Mouse (Mus musculus) mature B cell (primary cell): ENCODE measurements around the gene Mafg.
"Not testable (repeated sequence)": the region's sequence is repeated elsewhere in the genome, so short reads cannot be mapped to it uniquely, and the experiment has no call there.

Experiments used
- in situ Hi-C: fragments of 300-500 bp; cut with MboI; formaldehyde crosslinking; loops from 2 replicates; pipeline ENCODE4 v1.14.3; 2019

The Mafg gene

GRCm38 (mm10) chr11:120633520-120634343 lies at the start of gene Mafg:
Mafg (minus strand) TSS chr11:120633600.
- in situ Hi-C loops, result loop anchor here (5.0 kb wide), 1 partner anchor 39 kb away; the partner anchor contains the start of gene Aspscr1

- in situ Hi-C loops, result no loop called here
Measured at GRCm38 (mm10) chr11:120682683-120683082, 49.3 kb upstream of the Mafg start.

GRCm38 (mm10) chr11:120679909-120680308 lies 46.5 kb upstream of the Mafg start:
- in situ Hi-C loops, result no loop called here

GRCm38 (mm10) chr11:120676951-120677350 lies 43.6 kb upstream of the Mafg start:
- in situ Hi-C loops, result no loop called here

- in situ Hi-C loops, result not testable (repeated sequence)
Measured at GRCm38 (mm10) chr11:120675875-120676274, 42.5 kb upstream of the Mafg start.

- in situ Hi-C loops, result loop anchor here (5.0 kb wide), 1 partner anchor 41 kb away; the partner anchor contains the start of gene Mafg
Measured at GRCm38 (mm10) chr11:120673594-120674122, 40.3 kb upstream of the Mafg start.

- in situ Hi-C loops, result loop anchor here (5.0 kb wide), 1 partner anchor 41 kb away; the partner anchor contains the start of gene Mafg
Measured at GRCm38 (mm10) chr11:120672687-120673593, 39.5 kb upstream of the Mafg start, which contains the start of gene Aspscr1. Aspscr1 (plus strand) TSS chr11:120672973.

- in situ Hi-C loops, result no loop called here
Measured at GRCm38 (mm10) chr11:120666617-120667016, 33.2 kb upstream of the Mafg start.

- in situ Hi-C loops, result no loop called here
Measured at GRCm38 (mm10) chr11:120665406-120665805, 32.0 kb upstream of the Mafg start.

GRCm38 (mm10) chr11:120663714-120664113 lies 30.3 kb upstream of the Mafg start:
- in situ Hi-C loops, result no loop called here

GRCm38 (mm10) chr11:120662759-120663158 lies 29.4 kb upstream of the Mafg start:
- in situ Hi-C loops, result no loop called here

GRCm38 (mm10) chr11:120661076-120661460 lies 27.7 kb upstream of the Mafg start, which contains the start of gene Notum:
Notum (minus strand) TSS chr11:120661175.
- in situ Hi-C loops, result no loop called here

GRCm38 (mm10) chr11:120660301-120661075 lies 27.1 kb upstream of the Mafg start:
- in situ Hi-C loops, result no loop called here

- in situ Hi-C loops, result no loop called here
Measured at GRCm38 (mm10) chr11:120659509-120660300, 26.3 kb upstream of the Mafg start.

- in situ Hi-C loops, result no loop called here
Measured at GRCm38 (mm10) chr11:120658876-120659410, 25.5 kb upstream of the Mafg start.

GRCm38 (mm10) chr11:120657301-120657700 lies 23.9 kb upstream of the Mafg start:
- in situ Hi-C loops, result no loop called here

- in situ Hi-C loops, result no loop called here
Measured at GRCm38 (mm10) chr11:120654741-120655140, 21.3 kb upstream of the Mafg start.

- in situ Hi-C loops, result no loop called here
Measured at GRCm38 (mm10) chr11:120651872-120652271, 18.5 kb upstream of the Mafg start.

GRCm38 (mm10) chr11:120648001-120648476 lies 14.6 kb upstream of the Mafg start, which contains the start of gene Myadml2:
Myadml2 (minus strand) TSS chr11:120648158.
- in situ Hi-C loops, result no loop called here
